In genomic region chr9:119338350-119338749, GRCm38 (mm10) we compare ENCODE assay signal across 19 mouse cellular contexts. TPM values are rescaled to one million over a fixed set of nuclear protein-coding genes. Genes with fewer than 3 reads are reported as not detected.
"Had no signal": no experiment of that assay in that cellular context is flagged by ENCODE, and none has a peak within 500 bp of the region (broad histone marks: within the 10 kb centered on the region; RNA-seq: fewer than 3 reads in every experiment).

No protein-coding gene starts in this region.

- H3K27me3 ChIP-seq: limb, embryonic 15.5 days had no signal

- H3K27ac ChIP-seq: hindbrain, postnatal 0 days; limb, embryonic 15.5 days; midbrain, embryonic 13.5 days; neural tube, embryonic 15.5 days had no signal

- ATAC-seq: hindbrain, postnatal 0 days; midbrain, embryonic 13.5 days had no signal

- DNase-seq: layer of hippocampus, adult 9-11 months; layer of hippocampus, postnatal 36 days; lung, adult 18-20 months; lung, postnatal 36 days; right cerebral cortex, adult 18-20 months; right cerebral cortex, postnatal 25 days; thymus, adult 18-20 months had no signal

- H3K9me3 ChIP-seq: limb, embryonic 15.5 days; midbrain, embryonic 13.5 days; neural tube, embryonic 15.5 days had no signal

- H3K4me3 ChIP-seq: midbrain, embryonic 13.5 days had no signal

- H3K9ac ChIP-seq: limb, embryonic 15.5 days; midbrain, embryonic 13.5 days; neural tube, embryonic 15.5 days had no signal

RNA-seq across cellular contexts. Expression of gene Slc22a14, which starts 27.0 kb away (rescaled TPM):
- total RNA-seq: hindbrain, postnatal 0 days; layer of hippocampus, adult 18-20 months; layer of hippocampus, postnatal 36 days; left cerebral cortex, adult 8-10 months; left cerebral cortex, postnatal 25 days; megakaryocyte-erythroid progenitor cell, adult 5-6 weeks had no signal
- polyA plus RNA-seq: hindbrain, postnatal 0 days; limb, embryonic 11.5 days; limb, embryonic 15.5 days; myocyte; neural tube, embryonic 11.5 days; neural tube, embryonic 15.5 days; small intestine, adult 2 months had no signal
